Mouse (Mus musculus) liver, adult 10 weeks (tissue): Measurements from ENCODE around the gene Olfr1466. TPM values are rescaled to one million over a fixed set of nuclear protein-coding genes. Genes with fewer than 3 reads are reported as not detected.

Source experiments
- polyA plus RNA-seq: library from polyadenylated mRNA; stranded (reverse); fragments of 350-450 nt; fragmentation: Illumina TruSeq; extraction: RNeasy Lipid Tissue Mini Kit (QIAGEN cat#74804); gene quantifications from one replicate; pipeline ENCODE4 v1.2.3, GENCODE M21; 2014; ENCODE audit warnings: low read depth, low replicate concordance

The Olfr1466 gene
- polyA plus RNA-seq = not detected

DNA sequence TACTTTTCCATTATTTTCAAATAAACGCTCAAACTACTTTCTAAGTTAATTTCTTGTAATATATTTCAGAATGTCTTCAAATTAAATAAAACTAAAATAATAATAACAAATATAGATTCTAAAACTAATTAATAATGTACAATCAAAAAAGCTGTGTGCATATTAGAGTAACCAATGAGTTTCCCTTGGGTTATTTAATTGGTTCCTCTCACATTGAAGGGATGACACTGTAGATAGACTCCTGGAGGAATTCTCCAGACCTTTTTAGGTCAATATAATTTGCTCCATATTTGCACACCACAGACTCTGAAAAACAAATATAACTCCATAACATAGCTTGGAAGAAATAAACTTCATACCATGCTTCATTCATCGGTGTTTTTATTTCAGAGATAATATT is at the start of gene Olfr1466:
Gene Olfr1466, plus strand, starts transcription at position 301 of the 400 bp plus-strand sequence.

DNA sequence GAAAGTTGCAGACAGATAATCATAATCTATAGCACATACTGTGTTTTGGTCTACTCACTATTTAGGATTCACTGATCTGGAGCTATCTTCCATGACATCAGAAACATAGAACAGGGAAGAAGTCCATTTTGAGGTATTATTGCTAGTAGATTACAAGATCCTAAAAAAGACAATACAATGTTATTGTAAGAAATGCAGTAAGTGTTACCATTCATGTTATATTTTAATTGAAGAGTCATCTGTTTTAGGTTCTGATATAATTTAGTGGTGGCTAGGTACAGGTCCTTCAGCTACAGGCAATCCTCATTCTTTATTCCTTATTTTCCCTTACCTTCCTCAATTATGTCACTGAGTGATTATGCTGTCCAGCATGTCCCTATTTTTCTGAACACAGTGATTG is 23.2 kb upstream of the Olfr1466 start, which contains the start of gene Olfr1465:
Gene Olfr1465, minus strand, starts transcription at position 101 of the 400 bp plus-strand sequence.

DNA sequence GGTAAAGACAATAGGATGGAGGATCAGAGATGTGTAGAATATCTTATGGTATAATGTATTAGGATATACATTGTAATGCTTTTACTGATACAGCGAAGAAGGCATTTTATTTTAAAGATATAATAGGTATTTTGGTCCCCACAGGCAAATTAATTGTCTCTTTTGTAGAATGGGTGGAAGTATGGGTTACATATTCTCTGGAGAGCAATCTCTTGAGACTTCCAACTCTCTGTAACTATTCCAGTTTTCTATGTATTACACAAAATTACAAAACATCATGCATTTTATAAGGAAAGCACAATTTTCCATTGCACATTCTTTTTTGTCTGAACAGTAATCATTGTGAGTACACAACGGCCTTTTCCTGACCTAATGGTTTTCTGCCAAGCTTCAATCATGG is 23.3 kb downstream of the Olfr1466 start, which contains the start of gene Olfr1467:
Gene Olfr1467, plus strand, starts transcription at position 301 of the 400 bp plus-strand sequence.

Other genes starting within 250 kb of the Olfr1466 start
- gene Olfr1457, start 241.0 kb upstream of the Olfr1466 start, polyA plus RNA-seq = not detected
- gene Olfr1458, start 232.1 kb upstream of the Olfr1466 start, polyA plus RNA-seq = not detected
- not detected for gene Olfr1459, start 189.3 kb upstream of the Olfr1466 start, polyA plus RNA-seq
- gene Olfr1461, start 175.9 kb upstream of the Olfr1466 start, polyA plus RNA-seq = not detected
- not detected for gene Olfr1462, start 153.1 kb upstream of the Olfr1466 start, polyA plus RNA-seq
- gene Olfr1463, start 107.5 kb upstream of the Olfr1466 start, polyA plus RNA-seq = not detected
- gene Olfr1465, start 23.3 kb upstream of the Olfr1466 start, polyA plus RNA-seq = not detected
- gene Olfr1467, start 23.4 kb downstream of the Olfr1466 start, polyA plus RNA-seq = not detected
- gene Olfr1469, start 69.0 kb downstream of the Olfr1466 start, polyA plus RNA-seq = not detected
- gene Olfr1471, start 104.5 kb downstream of the Olfr1466 start, polyA plus RNA-seq = not detected
- not detected for gene Olfr1472, start 117.2 kb downstream of the Olfr1466 start, polyA plus RNA-seq
- not detected for gene Olfr1474, start 130.7 kb downstream of the Olfr1466 start, polyA plus RNA-seq
- not detected for gene Olfr1475, start 141.3 kb downstream of the Olfr1466 start, polyA plus RNA-seq
- not detected for gene Olfr1477, start 161.7 kb downstream of the Olfr1466 start, polyA plus RNA-seq
- not detected for gene Olfr1480, start 189.1 kb downstream of the Olfr1466 start, polyA plus RNA-seq
- gene Olfr1484, start 244.6 kb downstream of the Olfr1466 start, polyA plus RNA-seq = not detected